Mouse (Mus musculus): Measurements from ENCODE around the gene Wwc1.

DNA sequence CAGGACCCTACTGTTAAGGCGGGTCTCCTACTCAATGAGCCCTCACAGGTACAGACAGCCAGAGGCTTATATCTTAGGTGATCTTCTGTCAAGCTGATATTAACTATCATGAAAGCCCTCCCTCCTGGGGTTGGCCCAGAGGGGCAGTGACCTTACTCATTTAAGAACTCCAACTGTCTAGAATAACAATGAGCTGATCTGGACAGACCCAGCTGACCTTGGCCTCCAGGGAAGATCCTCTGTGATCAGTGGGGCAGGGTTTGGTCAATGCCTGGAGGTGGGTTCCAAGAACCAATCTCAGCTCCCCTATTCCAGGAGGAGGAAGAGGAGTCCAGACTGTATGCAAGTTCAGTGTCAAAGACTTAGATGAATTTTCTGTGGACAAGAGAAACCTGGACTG is 45.2 kb downstream of the Wwc1 start:
- TF ChIP-seq POLR2AphosphoS2 (IDR thresholded peaks at IDR 0.05; ENCODE audit: low read depth, low read length) (no peak), POLR2A (IDR thresholded peaks at IDR 0.05; ENCODE audit: low read depth, low read length) (no peak), EP300 (IDR thresholded peaks at IDR 0.05; ENCODE audit: low read length) (no peak)
